ENCODE assay signal across 35 mouse cellular contexts in genomic region chr5:77430471-77430870, GRCm38 (mm10).
"Had no signal": no experiment of that assay in that cellular context is flagged by ENCODE, and none has a peak within 500 bp of the region (broad histone marks: within the 10 kb centered on the region; RNA-seq: fewer than 3 reads in every experiment).

No protein-coding gene starts in this region.

- H3K36me3 ChIP-seq: heart, embryonic 10.5 days; heart, embryonic 12.5 days; heart, embryonic 13.5 days; heart, embryonic 15.5 days; hindbrain, embryonic 10.5 days; hindbrain, embryonic 12.5 days; hindbrain, embryonic 13.5 days; hindbrain, embryonic 15.5 days; intestine, embryonic 15.5 days; kidney, embryonic 15.5 days had no signal

- ATAC-seq: hindbrain, embryonic 16.5 days; hindbrain, postnatal 0 days; inflammation-experienced regulatory T-cells, adult 6 months; intestine, embryonic 15.5 days; intestine, embryonic 16.5 days; intestine, postnatal 0 days had no signal

- H3K27me3 ChIP-seq: heart, embryonic 12.5 days; heart, embryonic 13.5 days; heart, embryonic 15.5 days; hindbrain, embryonic 12.5 days; hindbrain, embryonic 13.5 days; hindbrain, embryonic 15.5 days; intestine, embryonic 15.5 days; kidney, embryonic 15.5 days had no signal

- H3K4me2 ChIP-seq: heart, embryonic 11.5 days; heart, embryonic 12.5 days; heart, embryonic 13.5 days; heart, embryonic 15.5 days; hindbrain, embryonic 12.5 days; hindbrain, embryonic 13.5 days; hindbrain, embryonic 14.5 days; hindbrain, embryonic 15.5 days; intestine, embryonic 15.5 days; kidney, embryonic 15.5 days had no signal

- H3K9ac ChIP-seq: heart, embryonic 12.5 days; heart, embryonic 13.5 days; heart, embryonic 15.5 days; hindbrain, embryonic 12.5 days; hindbrain, embryonic 13.5 days; hindbrain, embryonic 14.5 days; hindbrain, embryonic 15.5 days; intestine, embryonic 15.5 days; kidney, embryonic 15.5 days had no signal

- H3K9me3 ChIP-seq: heart, embryonic 10.5 days; heart, embryonic 12.5 days; heart, embryonic 13.5 days; heart, embryonic 15.5 days; hindbrain, embryonic 10.5 days; hindbrain, embryonic 12.5 days; hindbrain, embryonic 13.5 days; hindbrain, embryonic 15.5 days; intestine, embryonic 15.5 days; kidney, embryonic 15.5 days had no signal

- H3K4me3 ChIP-seq: heart, adult 2 months; heart, embryonic 10.5 days; heart, embryonic 12.5 days; heart, embryonic 13.5 days; heart, embryonic 15.5 days; hindbrain, embryonic 10.5 days; hindbrain, embryonic 12.5 days; hindbrain, embryonic 13.5 days; hindbrain, embryonic 15.5 days; intestine, embryonic 15.5 days; kidney, embryonic 15.5 days; layer of hippocampus, adult 2 months had no signal

- H3K27ac ChIP-seq: heart, adult 2 months; heart, embryonic 10.5 days; heart, embryonic 13.5 days; heart, embryonic 15.5 days; hindbrain, embryonic 10.5 days; hindbrain, embryonic 12.5 days; hindbrain, embryonic 13.5 days; hindbrain, embryonic 14.5 days; hindbrain, embryonic 15.5 days; hindbrain, postnatal 0 days; intestine, embryonic 15.5 days; kidney, embryonic 15.5 days; kidney, postnatal 0 days; layer of hippocampus, adult 2 months had no signal

- H3K4me1 ChIP-seq: heart, embryonic 10.5 days; heart, embryonic 12.5 days; heart, embryonic 13.5 days; heart, embryonic 15.5 days; hindbrain, embryonic 12.5 days; hindbrain, embryonic 13.5 days; hindbrain, embryonic 15.5 days; intestine, embryonic 15.5 days had no signal

- DNase-seq: heart, adult 2 months; heart, postnatal 10 days; heart, postnatal 36 days; heart, postnatal 4 days; kidney, adult 11 months; kidney, adult 18-20 months; kidney, adult 2 months; kidney, adult 8-10 months; kidney, adult 9 months; kidney, postnatal 10 days; kidney, postnatal 14 days; kidney, postnatal 25 days; kidney, postnatal 36 days; kidney, postnatal 4 days; layer of hippocampus, adult 9-11 months; layer of hippocampus, postnatal 36 days had no signal
